Mouse (Mus musculus) lung, adult 10 weeks (tissue): Measurements from ENCODE around the gene Olfr1512. TPM values are rescaled to one million over a fixed set of nuclear protein-coding genes. Genes with fewer than 3 reads are reported as not detected.

Experiments
- polyA plus RNA-seq: library from polyadenylated mRNA; stranded (reverse); fragments of 350-450 nt; fragmentation: Illumina TruSeq; extraction: RNeasy Lipid Tissue Mini Kit (QIAGEN cat#74804); gene quantifications from one replicate; pipeline ENCODE4 v1.2.3, GENCODE M21; 2014; ENCODE audit warnings: low read depth, low replicate concordance; ENCODE audit not compliant: insufficient read depth

Gene Olfr1512
- not detected for polyA plus RNA-seq

DNA sequence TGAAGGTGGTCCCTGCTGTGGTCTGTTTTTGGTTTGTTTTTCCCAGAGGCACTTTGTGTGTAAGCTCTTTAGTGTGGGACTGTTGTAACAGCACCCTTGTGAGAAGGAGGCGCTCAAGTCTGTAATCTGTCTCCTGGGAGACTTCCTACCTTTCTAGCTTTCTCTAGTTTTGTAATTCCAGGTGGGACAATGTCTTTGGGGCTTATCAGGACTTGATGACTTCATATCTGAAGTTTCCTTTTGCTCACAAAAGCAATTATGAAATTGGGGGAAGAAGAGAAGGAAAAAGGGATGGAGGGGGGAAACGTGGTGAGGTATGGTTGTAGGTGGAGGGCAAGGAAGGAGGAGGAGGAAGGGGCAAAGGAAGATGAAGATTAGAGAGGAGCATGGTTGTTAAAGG, at the start of gene Olfr1512:
Olfr1512 (minus strand) TSS at position 101 of the 400 bp plus-strand sequence.

GRCm38 (mm10) chr14:52414273-52414672, 35.3 kb upstream of the Olfr1512 start, which contains the start of gene Olfr1510:
TSS of gene Olfr1510 (minus strand) at chr14:52414373.

GRCm38 (mm10) chr14:52397279-52397678, 18.3 kb upstream of the Olfr1512 start, which contains the start of gene Olfr1511:
TSS of gene Olfr1511 (minus strand) at chr14:52397379.

DNA sequence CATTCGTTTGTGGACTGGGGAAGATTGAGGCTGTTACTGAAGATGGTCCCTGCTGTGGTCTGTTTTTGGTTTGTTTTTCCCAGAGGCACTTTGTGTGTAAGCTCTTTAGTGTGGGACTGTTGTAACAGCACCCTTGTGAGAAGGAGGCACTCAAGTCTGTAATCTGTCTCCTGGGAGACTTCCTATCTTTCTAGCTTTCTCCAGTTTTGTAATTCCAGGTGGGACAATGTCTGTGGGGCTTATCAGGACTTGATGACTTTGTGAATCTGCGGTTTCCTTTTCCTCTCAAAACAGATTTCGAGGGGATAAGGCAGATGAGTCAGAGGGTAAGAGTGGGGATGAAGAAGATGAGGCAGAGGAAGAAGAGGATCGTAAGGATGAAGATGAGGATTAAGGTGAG, 22.7 kb downstream of the Olfr1512 start, which contains the start of gene Olfr1513:
Olfr1513 (minus strand) TSS at position 101 of the 400 bp plus-strand sequence.

GRCm38 (mm10) chr14:52327910-52328812, 50.8 kb downstream of the Olfr1512 start, which contains the start of gene Sall2:
TSS of gene Sall2 (minus strand) at chr14:52328762.

Other genes starting within 250 kb of the Olfr1512 start
- gene Supt16, start 181.8 kb downstream of the Olfr1512 start, polyA plus RNA-seq, result 16.2 TPM
- gene Chd8, start 121.4 kb downstream of the Olfr1512 start, polyA plus RNA-seq, result 20.9 TPM
- gene Tox4, start 100.0 kb downstream of the Olfr1512 start, polyA plus RNA-seq, result 14.8 TPM
- gene Rab2b, start 99.6 kb downstream of the Olfr1512 start, polyA plus RNA-seq, result 7.0 TPM
- gene Mettl3, start 74.0 kb downstream of the Olfr1512 start, polyA plus RNA-seq, result 24.5 TPM
- 3.0 TPM for gene Sall2, start 50.4 kb downstream of the Olfr1512 start, polyA plus RNA-seq
- not detected for gene Olfr1513, start 22.8 kb downstream of the Olfr1512 start, polyA plus RNA-seq
- not detected for gene Olfr1511, start 18.2 kb upstream of the Olfr1512 start, polyA plus RNA-seq
- not detected for gene Olfr1510, start 35.2 kb upstream of the Olfr1512 start, polyA plus RNA-seq
- gene Olfr1509, start 63.8 kb upstream of the Olfr1512 start, polyA plus RNA-seq, result not detected
- gene Olfr1508, start 88.3 kb upstream of the Olfr1512 start, polyA plus RNA-seq, result not detected
- not detected for gene Olfr1507, start 116.6 kb upstream of the Olfr1512 start, polyA plus RNA-seq